Mouse (Mus musculus) MEL (cell line): ENCODE data around the gene Ezh1. TPM values are rescaled to one million over a fixed set of nuclear protein-coding genes. Genes with fewer than 3 reads are reported as not detected.

Experiments used
- DNase-seq: peaks from one replicate; pipeline ENCODE4 v3.0.0; 2011; ENCODE audit warnings: low read depth, low spot score
- H3K27ac ChIP-seq: 2 replicates; pipeline ENCODE4 v1.5.1; 2012; ENCODE audit warnings: low read depth, mild to moderate bottlenecking, control low read depth, low read length, moderate library complexity; ENCODE audit not compliant: control insufficient read depth
- H3K27me3 ChIP-seq, 2 experiments: fragments of 150-350 bp in 1 of 2; sonication (generic) in 1 of 2; 2 replicates each; pipeline ENCODE4 v1.6.1; 2012; ENCODE audit warnings: low read length in 2 of 2, mild to moderate bottlenecking in 2 of 2, improper control_type of control experiment in 1 of 2, moderate library complexity in 1 of 2; ENCODE audit not compliant: insufficient read depth in 2 of 2, control insufficient read depth in 1 of 2
- H3K36me3 ChIP-seq, 2 experiments: 2 replicates each; pipeline ENCODE4 v1.6.1; 2012 to 2014; ENCODE audit warnings: low read length in 2 of 2, improper control_type of control experiment in 1 of 2, inconsistent platforms in 1 of 2, mild to moderate bottlenecking in 1 of 2; ENCODE audit not compliant: insufficient read depth in 2 of 2, control insufficient read depth in 1 of 2
- H3K4me1 ChIP-seq, 2 experiments: fragments of 150-350 bp in 1 of 2; sonication (generic) in 1 of 2; 2 replicates each; pipeline ENCODE4 v1.6.1; 2012; ENCODE audit warnings: low read length in 2 of 2, improper control_type of control experiment in 1 of 2, mild to moderate bottlenecking in 1 of 2; ENCODE audit not compliant: insufficient read depth in 2 of 2, control insufficient read depth in 1 of 2
- H3K4me3 ChIP-seq, 2 experiments: fragments of 150-350 bp in 1 of 2; sonication (generic) in 1 of 2; 2 replicates each; pipeline ENCODE4 v1.5.1; 2012; ENCODE audit warnings: low read depth in 2 of 2, low read length in 2 of 2, mild to moderate bottlenecking in 2 of 2, moderate library complexity in 2 of 2, control low read depth in 1 of 2, improper control_type of control experiment in 1 of 2; ENCODE audit not compliant: control insufficient read depth in 1 of 2, insufficient read depth in 1 of 2
- H3K79me2 ChIP-seq: 2 replicates; pipeline ENCODE4 v1.6.1; 2012; ENCODE audit warnings: mild to moderate bottlenecking, low read length, moderate library complexity; ENCODE audit not compliant: control insufficient read depth, poor library complexity, insufficient read depth
- H3K9ac ChIP-seq: 2 replicates; pipeline ENCODE4 v1.6.1; 2012; ENCODE audit warnings: low read depth, mild to moderate bottlenecking, control low read depth, low read length, moderate library complexity; ENCODE audit not compliant: control insufficient read depth, poor library complexity, severe bottlenecking
- H3K9me3 ChIP-seq: fragments of 150-350 bp; sonication (generic); replicated peaks from 2 replicates; pipeline ENCODE4 v1.6.1; 2012; ENCODE audit warnings: mild to moderate bottlenecking, low read length, improper control_type of control experiment, moderate library complexity; ENCODE audit not compliant: insufficient read depth
- BHLHE40 ChIP-seq: IDR thresholded peaks from 2 replicates; pipeline ENCODE4 v1.6.1; 2012; ENCODE audit warnings: low read depth, mild to moderate bottlenecking, inconsistent platforms, low read length, improper control_type of control experiment, borderline replicate concordance
- CHD1 ChIP-seq: IDR thresholded peaks from 2 replicates; pipeline ENCODE4 v1.6.1; 2012; ENCODE audit warnings: low read depth, mild to moderate bottlenecking, inconsistent platforms, low read length, improper control_type of control experiment
- CHD2 ChIP-seq: IDR thresholded peaks from 2 replicates; pipeline ENCODE4 v1.6.1; 2011; ENCODE audit warnings: low read length, improper control_type of control experiment
- CTCF ChIP-seq, 3 experiments: IDR thresholded peaks in 2 of 3; conservative IDR thresholded peaks in 1 of 3; 2 replicates each; pipeline ENCODE4 v1.5.1; 2011 to 2012; ENCODE audit warnings: low read length in 3 of 3, low read depth in 2 of 3, mild to moderate bottlenecking in 2 of 3, improper control_type of control experiment in 1 of 3, inconsistent platforms in 1 of 3, mixed read lengths in 1 of 3, moderate library complexity in 1 of 3; ENCODE audit not compliant: control insufficient read depth in 1 of 3, insufficient read depth in 1 of 3, poor library complexity in 1 of 3, severe bottlenecking in 1 of 3
- E2F4 ChIP-seq: IDR thresholded peaks from 2 replicates; pipeline ENCODE4 v1.6.1; 2011; ENCODE audit warnings: low read depth, low read length, improper control_type of control experiment, borderline replicate concordance
- ELF1 ChIP-seq: IDR thresholded peaks from 2 replicates; pipeline ENCODE4 v1.6.1; 2014; ENCODE audit warnings: low read depth, mild to moderate bottlenecking, inconsistent platforms, low read length, improper control_type of control experiment, moderate library complexity
- EP300 ChIP-seq, 2 experiments: IDR thresholded peaks; 2 replicates each; pipeline ENCODE4 v1.6.1; 2011; ENCODE audit warnings: improper control_type of control experiment in 2 of 2, low read length in 2 of 2, low read depth in 1 of 2, mild to moderate bottlenecking in 1 of 2
- ETS1 ChIP-seq: IDR thresholded peaks from 2 replicates; pipeline ENCODE4 v1.6.1; 2012; ENCODE audit warnings: low read depth, mild to moderate bottlenecking, inconsistent platforms, low read length, improper control_type of control experiment, moderate library complexity
- GATA1 ChIP-seq: IDR thresholded peaks from 2 replicates; pipeline ENCODE4 v1.6.1; 2011; ENCODE audit warnings: low read depth, low read length, improper control_type of control experiment
- HCFC1 ChIP-seq: IDR thresholded peaks from 2 replicates; pipeline ENCODE4 v1.6.1; 2012; ENCODE audit warnings: low read depth, mild to moderate bottlenecking, inconsistent platforms, low read length, improper control_type of control experiment, moderate library complexity
- KAT2A ChIP-seq: conservative IDR thresholded peaks from 2 replicates; pipeline ENCODE4 v1.6.1; 2012; ENCODE audit warnings: low read depth, low read length, improper control_type of control experiment, inconsistent platforms
- MXI1 ChIP-seq: IDR thresholded peaks from 2 replicates; pipeline ENCODE4 v1.6.1; 2011; ENCODE audit warnings: mild to moderate bottlenecking, low read depth, low read length, improper control_type of control experiment
- MYB ChIP-seq: IDR thresholded peaks from 2 replicates; pipeline ENCODE4 v1.6.1; 2011; ENCODE audit warnings: mild to moderate bottlenecking, low read depth, low read length, improper control_type of control experiment
- MYC ChIP-seq: IDR thresholded peaks from 2 replicates; pipeline ENCODE4 v1.6.1; 2011; ENCODE audit warnings: low read depth, mild to moderate bottlenecking, low read length, improper control_type of control experiment, moderate library complexity
- NELFE ChIP-seq: IDR thresholded peaks from 2 replicates; pipeline ENCODE4 v1.6.1; 2011; ENCODE audit warnings: low read depth, low read length, improper control_type of control experiment
- NRF1 ChIP-seq: IDR thresholded peaks from 2 replicates; pipeline ENCODE4 v1.6.1; 2014; ENCODE audit warnings: low read depth, mild to moderate bottlenecking, inconsistent platforms, low read length, improper control_type of control experiment, moderate library complexity; ENCODE audit not compliant: poor library complexity, insufficient read depth, severe bottlenecking
- POLR2A ChIP-seq, 2 experiments: IDR thresholded peaks; 2 replicates each; pipeline ENCODE4 v1.6.1; 2011 to 2012; ENCODE audit warnings: low read length in 2 of 2, mild to moderate bottlenecking in 2 of 2, control low read depth in 1 of 2, improper control_type of control experiment in 1 of 2, low read depth in 1 of 2, moderate library complexity in 1 of 2; ENCODE audit not compliant: control insufficient read depth in 1 of 2, insufficient read depth in 1 of 2, poor library complexity in 1 of 2
- POLR2AphosphoS2 ChIP-seq: IDR thresholded peaks from 2 replicates; pipeline ENCODE4 v1.6.1; 2011; ENCODE audit warnings: low read length, improper control_type of control experiment
- POLR2AphosphoS5 ChIP-seq: IDR thresholded peaks from 2 replicates; pipeline ENCODE4 v1.6.1; 2012; ENCODE audit warnings: low read depth, borderline replicate concordance, mild to moderate bottlenecking, inconsistent platforms, low read length, moderate library complexity, mixed read lengths
- RCOR1 ChIP-seq: IDR thresholded peaks from 2 replicates; pipeline ENCODE4 v1.6.1; 2012; ENCODE audit warnings: low read depth, mild to moderate bottlenecking, inconsistent platforms, low read length, improper control_type of control experiment
- SIN3A ChIP-seq: IDR thresholded peaks from 2 replicates; pipeline ENCODE4 v1.6.1; 2012; ENCODE audit warnings: low read length, improper control_type of control experiment, inconsistent platforms
- TAL1 ChIP-seq: IDR thresholded peaks from 2 replicates; pipeline ENCODE4 v1.6.1; 2012; ENCODE audit warnings: mild to moderate bottlenecking, inconsistent platforms, low read length, moderate library complexity, mixed read lengths
- TBP ChIP-seq: IDR thresholded peaks from 2 replicates; pipeline ENCODE4 v1.8.0; 2011; ENCODE audit warnings: low read depth, low read length, improper control_type of control experiment
- TCF12 ChIP-seq: IDR thresholded peaks from 2 replicates; pipeline ENCODE4 v1.6.1; 2014; ENCODE audit warnings: low read depth, mild to moderate bottlenecking, inconsistent platforms, low read length, improper control_type of control experiment, moderate library complexity
- USF2 ChIP-seq, 2 experiments: IDR thresholded peaks; 2 replicates each; pipeline ENCODE4 v1.6.1; 2011 to 2012; ENCODE audit warnings: improper control_type of control experiment in 2 of 2, low read length in 2 of 2, borderline replicate concordance in 1 of 2, inconsistent platforms in 1 of 2, low read depth in 1 of 2, mild to moderate bottlenecking in 1 of 2; ENCODE audit not compliant: insufficient read depth in 1 of 2
- ZC3H11A ChIP-seq: IDR thresholded peaks from 2 replicates; pipeline ENCODE4 v1.6.1; 2012; ENCODE audit warnings: low read depth, mild to moderate bottlenecking, inconsistent platforms, low read length, improper control_type of control experiment
- ZKSCAN1 ChIP-seq: IDR thresholded peaks from 2 replicates; pipeline ENCODE4 v1.6.1; 2012; ENCODE audit warnings: low read depth, mild to moderate bottlenecking, inconsistent platforms, low read length, improper control_type of control experiment, moderate library complexity
- ZMIZ1 ChIP-seq: IDR thresholded peaks from 2 replicates; pipeline ENCODE4 v1.6.1; 2012; ENCODE audit warnings: low read depth, mild to moderate bottlenecking, inconsistent platforms, low read length, improper control_type of control experiment, moderate library complexity
- ZNF384 ChIP-seq: IDR thresholded peaks from 2 replicates; pipeline ENCODE4 v1.6.1; 2012; ENCODE audit warnings: low read depth, mild to moderate bottlenecking, inconsistent platforms, low read length, improper control_type of control experiment
- polyA plus RNA-seq, 2 experiments: library from polyadenylated mRNA; stranded (reverse) in 1 of 2; unstranded in 1 of 2; fragments of >175 nt in 1 of 2; fragments of >200 nt in 1 of 2; gene quantifications; 2 replicates each; pipeline versions ENCODE4 v1.2.1 to v1.2.4; 2012; ENCODE audit warnings: low replicate concordance in 2 of 2, low read depth in 1 of 2; ENCODE audit not compliant: insufficient read length in 2 of 2, insufficient read depth in 1 of 2, missing spikeins in 1 of 2
- total RNA-seq: library from RNA; depleted of rRNA; stranded (reverse); fragments of 300-350 nt; gene quantifications from 2 replicates; pipeline ENCODE4 v1.2.3, GENCODE M21; 2012

The Ezh1 gene
- total and polyA plus RNA-seq, 3 experiments, result 5.0 to 8.4 TPM; not detected in 1

- TF ChIP-seq ETS1 (0 out of 2 replicates have a peak, but pooled peaks have one; percentile 26), POLR2A (IDR thresholded peaks at IDR 0.05; ENCODE audit: control insufficient read depth in 1 of 2, insufficient read depth in 1 of 2, low read depth in 1 of 2, low read length in 2 of 2, poor library complexity in 1 of 2) (peak in 1 of 2 experiments; percentile 28; a peak in 1 of 4 replicates), TCF12 (no peak), NRF1 (no peak; the same call in 1 of the 2 replicates), MXI1 (no peak; the same call in none of the 2 replicates), CHD2 (no peak)
These were observed 35.1 kb downstream of the Ezh1 start (continued) for GRCm38 (mm10) chr11:101190913-101191907.

- Histone ChIP-seq H3K9me3 (no peaks in the 10 kb centered on the region), H3K27ac (peak overlapping the region; percentile 69), H3K4me3 (no peak overlapping the region; a peak in 1 of 4 replicates), H3K9ac (peak overlapping the region; percentile 53), H3K4me1 (peaks cover 10 to 26% of the 10 kb centered on the region in 2 experiments), H3K36me3 (peaks cover 0 to 23% of the 10 kb centered on the region in 2 experiments; a peak in 2 of 4 replicates), H3K27me3 (no peaks in the 10 kb centered on the region), H3K79me2 (no peaks in the 10 kb centered on the region)
- DNase-seq, result no peak
- TF ChIP-seq POLR2A (IDR thresholded peaks at IDR 0.05; ENCODE audit: control insufficient read depth in 1 of 2, insufficient read depth in 1 of 2, low read depth in 1 of 2, low read length in 2 of 2, poor library complexity in 1 of 2) (peak in 1 of 2 experiments; percentile 2; a peak in 1 of 4 replicates), MYC (no peak), EP300 (IDR thresholded peaks at IDR 0.05; ENCODE audit: low read depth in 1 of 2, low read length in 2 of 2) (no peak), SIN3A (no peak), CTCF (IDR thresholded peaks at IDR 0.05 in 2 of 3, conservative IDR thresholded peaks at IDR 0.05 in 1 of 3; ENCODE audit: control insufficient read depth in 1 of 3, insufficient read depth in 1 of 3, low read depth in 2 of 3, low read length in 3 of 3, poor library complexity in 1 of 3, severe bottlenecking in 1 of 3) (no peak), TAL1 (peak; percentile 17; the same call in 1 of the 2 replicates), MYB (no peak), POLR2AphosphoS5 (no peak), NELFE (peak; percentile 10; the same call in 1 of the 2 replicates), HCFC1 (no peak), USF2 (IDR thresholded peaks at IDR 0.05; ENCODE audit: borderline replicate concordance in 1 of 2, insufficient read depth in 1 of 2, low read depth in 1 of 2, low read length in 2 of 2) (no peak), TCF12 (no peak), CHD1 (no peak), GATA1 (no peak), POLR2AphosphoS2 (peak; percentile 54; the same call in 1 of the 2 replicates), RCOR1 (no peak), ETS1 (no peak), E2F4 (no peak), ZC3H11A (no peak), KAT2A (peak; percentile 7; the same call in 1 of the 2 replicates), BHLHE40 (no peak; the same call in 1 of the 2 replicates), TBP (no peak), NRF1 (peak; percentile 62), ZNF384 (no peak), MXI1 (no peak; the same call in 1 of the 2 replicates), ZKSCAN1 (no peak), ELF1 (no peak), CHD2 (no peak), ZMIZ1 (no peak)
These were observed 35.9 kb downstream of the Ezh1 start for GRCm38 (mm10) chr11:101190181-101190912.
